Mouse (Mus musculus) megakaryocyte, embryonic 14.5 days (primary cell): ENCODE results near the gene Glipr2. TPM values are rescaled to one million over a fixed set of nuclear protein-coding genes. Genes with fewer than 3 reads are reported as not detected.

Source experiments
- H3K27me3 ChIP-seq: replicated peaks from 2 replicates; pipeline ENCODE3; 2012; ENCODE audit warnings: inconsistent platforms
- H3K36me3 ChIP-seq: replicated peaks from 2 replicates; pipeline ENCODE3; 2012; ENCODE audit warnings: low read length, inconsistent platforms, mixed read lengths
- H3K4me1 ChIP-seq: 2 replicates; pipeline ENCODE4 v1.6.1; 2012; ENCODE audit warnings: inconsistent platforms
- H3K4me3 ChIP-seq: replicated peaks from 2 replicates; pipeline ENCODE3; 2012; ENCODE audit warnings: moderate library complexity, mild to moderate bottlenecking, inconsistent platforms
- H3K9me3 ChIP-seq: 2 replicates; pipeline ENCODE4 v1.6.1; 2012; ENCODE audit warnings: inconsistent platforms
- FLI1 ChIP-seq: IDR thresholded peaks from 2 replicates; pipeline ENCODE4 v1.6.1; 2012; ENCODE audit warnings: low read length, inconsistent platforms, mixed read lengths
- GATA1 ChIP-seq: IDR thresholded peaks from 3 replicates; pipeline ENCODE4 v1.6.1; 2012; ENCODE audit warnings: mixed read lengths, low read length, inconsistent platforms, borderline replicate concordance
- polyA plus RNA-seq: library from polyadenylated mRNA; stranded (reverse); fragments of >175 nt; gene quantifications from 2 replicates; pipeline ENCODE4 v1.2.3, GENCODE M21; 2012; ENCODE audit warnings: low replicate concordance; ENCODE audit not compliant: insufficient read depth

Glipr2 gene
- polyA plus RNA-seq, 1 experiment, result 32.0 TPM

DNA sequence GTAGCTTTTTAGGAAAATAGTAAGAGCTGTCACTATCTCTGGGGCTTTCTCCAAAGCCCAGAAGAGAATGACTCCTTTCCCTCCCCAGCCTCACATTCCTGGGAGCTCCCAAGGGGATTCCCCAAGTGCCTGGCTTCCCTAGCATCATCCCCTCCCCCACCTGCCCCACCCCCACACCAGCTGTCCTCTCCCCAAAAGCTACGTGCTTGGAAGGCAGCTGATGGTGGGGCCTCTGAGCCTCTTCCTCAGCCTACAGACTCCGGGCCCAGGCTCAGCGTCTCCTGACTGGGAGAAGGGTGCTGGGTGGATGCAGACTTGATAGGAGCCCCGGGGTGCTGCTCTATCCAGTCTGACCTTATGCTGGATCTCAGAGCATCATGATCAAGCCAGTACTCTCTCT is 12.2 kb downstream of the Glipr2 start:
- TF ChIP-seq FLI1 (no peak), GATA1 (no peak)
- peaks cover 95% of the 10 kb centered on the region for H3K4me1 ChIP-seq
- no peak overlapping the region for H3K4me3 ChIP-seq
- peaks cover 47% of the 10 kb centered on the region for H3K36me3 ChIP-seq
- no peaks in the 10 kb centered on the region for H3K9me3 ChIP-seq
- H3K27me3 ChIP-seq, result no peaks in the 10 kb centered on the region

DNA sequence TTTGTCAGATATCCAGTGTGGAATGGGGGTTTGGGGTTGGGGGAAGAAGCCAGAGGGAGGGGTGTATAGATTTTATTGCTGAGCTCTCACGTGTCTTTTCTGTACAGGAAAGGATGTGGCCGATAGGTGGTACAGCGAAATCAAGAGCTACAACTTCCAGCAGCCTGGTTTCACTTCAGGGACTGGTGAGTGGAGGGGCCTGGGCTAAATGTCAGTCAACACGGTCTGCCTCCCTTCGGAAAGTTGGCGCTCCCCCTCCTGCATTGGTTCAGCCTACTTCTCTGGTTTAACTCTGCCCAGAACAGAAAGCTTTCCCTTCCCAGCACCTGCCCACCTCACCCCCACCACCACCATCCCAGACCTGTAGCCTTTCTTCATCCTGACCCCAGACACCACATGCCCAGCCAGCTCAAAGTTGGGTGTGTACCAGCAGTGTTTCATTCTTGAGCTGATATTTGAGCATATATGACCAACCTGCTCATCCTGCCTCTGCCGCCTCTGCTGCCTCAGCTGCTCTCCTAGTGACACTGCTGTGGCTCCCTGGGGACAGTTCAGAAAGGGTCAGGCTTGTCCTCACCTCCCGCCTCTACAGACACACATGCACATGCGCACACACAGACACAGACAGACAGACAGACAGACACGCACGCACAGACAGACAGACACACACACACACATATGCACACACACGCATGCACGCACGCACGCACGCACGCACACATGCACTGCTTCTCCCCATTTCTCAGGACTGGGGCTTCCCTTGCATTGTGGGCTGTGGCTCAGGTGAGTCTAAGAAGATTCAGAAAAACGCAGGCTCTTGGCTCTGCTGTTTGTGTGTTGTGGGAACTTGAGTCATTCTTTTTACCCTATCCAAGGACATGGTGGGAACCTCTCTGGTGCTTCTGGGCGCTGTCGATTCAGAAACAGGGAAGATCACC is 13.5 kb downstream of the Glipr2 start:
- TF ChIP-seq FLI1 (no peak), GATA1 (no peak)
- Histone ChIP-seq H3K36me3 (peaks cover 50% of the 10 kb centered on the region), H3K9me3 (no peaks in the 10 kb centered on the region), H3K27me3 (no peaks in the 10 kb centered on the region), H3K4me1 (peaks cover 92% of the 10 kb centered on the region), H3K4me3 (no peak overlapping the region)

DNA sequence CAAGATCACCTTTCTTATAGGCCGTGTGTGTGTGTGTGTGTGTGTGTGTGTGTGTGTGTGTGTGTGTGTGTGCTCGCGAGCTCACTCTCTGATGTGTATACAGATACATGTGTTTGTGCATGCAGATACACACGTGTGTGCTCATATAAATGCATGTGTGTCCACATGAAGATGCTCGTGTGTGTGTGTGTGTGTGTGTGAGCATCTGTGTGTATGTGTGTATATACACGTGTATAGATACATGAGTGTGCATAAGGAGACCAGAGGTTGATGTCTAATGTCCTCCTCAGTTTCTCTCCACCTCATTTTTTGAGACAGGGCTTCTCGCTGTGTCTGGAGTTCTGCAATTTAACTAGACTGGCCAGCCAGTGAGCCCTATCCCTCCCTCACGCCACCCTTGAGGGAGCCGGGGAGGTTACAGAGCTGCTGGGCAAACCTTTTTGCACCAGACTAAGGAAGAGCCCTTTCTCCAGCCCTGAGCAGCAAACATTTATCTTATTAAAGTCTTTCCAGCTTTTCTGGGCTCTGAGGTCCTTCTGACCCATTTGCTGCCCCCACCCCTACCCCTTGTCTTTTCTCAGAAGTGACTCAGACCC is 14.4 kb downstream of the Glipr2 start:
- TF ChIP-seq FLI1 (no peak), GATA1 (no peak)
- H3K36me3 ChIP-seq, result peaks cover 46% of the 10 kb centered on the region
- no peaks in the 10 kb centered on the region for H3K9me3 ChIP-seq
- peaks cover 90% of the 10 kb centered on the region for H3K4me1 ChIP-seq
- H3K27me3 ChIP-seq, result no peaks in the 10 kb centered on the region
- H3K4me3 ChIP-seq, result peak overlapping the region; percentile 82

DNA sequence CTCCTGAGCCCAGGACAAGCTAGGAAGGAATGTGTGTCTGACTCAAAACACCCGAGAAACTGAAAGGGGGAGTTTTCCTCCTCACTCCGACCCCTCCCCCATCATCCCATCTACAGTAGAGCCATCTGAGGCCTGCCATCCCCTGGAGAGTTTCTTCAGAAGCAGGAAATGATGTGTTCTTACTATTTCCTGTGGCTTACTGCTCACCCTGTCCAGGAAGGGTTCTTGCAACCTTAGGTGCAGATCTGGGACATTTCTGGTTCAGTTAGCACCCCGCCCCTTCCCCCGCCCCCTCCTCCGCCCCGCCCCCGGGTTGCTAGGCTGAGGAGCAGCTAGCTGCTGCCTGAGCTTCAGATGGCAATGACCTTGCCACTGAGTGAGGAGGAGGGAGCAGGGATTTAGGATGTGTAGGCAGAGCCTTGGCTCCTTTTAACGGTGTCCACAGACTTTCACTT is 15.0 kb downstream of the Glipr2 start:
- Histone ChIP-seq H3K9me3 (no peaks in the 10 kb centered on the region), H3K27me3 (no peaks in the 10 kb centered on the region), H3K4me3 (peak overlapping the region; percentile 82), H3K36me3 (peaks cover 48% of the 10 kb centered on the region), H3K4me1 (peaks cover 86% of the 10 kb centered on the region)
- TF ChIP-seq GATA1, result no peak
- TF ChIP-seq FLI1, result no peak

DNA sequence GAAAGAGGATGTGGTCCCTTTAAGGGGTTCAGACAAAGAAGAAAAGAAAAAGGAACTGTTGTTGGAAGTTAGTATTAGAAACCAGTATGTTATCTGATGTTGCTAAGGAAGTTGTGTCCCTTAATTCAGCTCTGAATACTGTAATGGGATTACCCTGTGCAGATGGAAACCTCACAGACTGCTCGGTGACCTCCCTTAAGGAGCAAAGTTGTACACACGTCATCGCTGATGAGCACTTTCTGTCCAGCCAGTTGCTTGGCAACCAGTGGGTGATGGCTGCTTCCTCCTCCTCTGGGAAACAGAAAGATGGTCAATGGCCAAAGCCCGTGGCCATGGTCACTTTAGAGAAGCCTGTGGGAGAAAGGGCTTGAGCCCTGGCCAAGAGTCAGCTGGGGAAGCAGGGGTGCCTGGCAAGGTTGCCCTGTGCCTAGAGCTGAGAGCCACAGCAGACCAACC is 16.4 kb downstream of the Glipr2 start:
- H3K4me3 ChIP-seq, result peak overlapping the region; percentile 75
- H3K4me1 ChIP-seq, result peaks cover 86% of the 10 kb centered on the region
- TF ChIP-seq FLI1 (no peak), GATA1 (no peak)
- H3K36me3 ChIP-seq, result peaks cover 51% of the 10 kb centered on the region
- H3K9me3 ChIP-seq, result no peaks in the 10 kb centered on the region
- no peaks in the 10 kb centered on the region for H3K27me3 ChIP-seq

DNA sequence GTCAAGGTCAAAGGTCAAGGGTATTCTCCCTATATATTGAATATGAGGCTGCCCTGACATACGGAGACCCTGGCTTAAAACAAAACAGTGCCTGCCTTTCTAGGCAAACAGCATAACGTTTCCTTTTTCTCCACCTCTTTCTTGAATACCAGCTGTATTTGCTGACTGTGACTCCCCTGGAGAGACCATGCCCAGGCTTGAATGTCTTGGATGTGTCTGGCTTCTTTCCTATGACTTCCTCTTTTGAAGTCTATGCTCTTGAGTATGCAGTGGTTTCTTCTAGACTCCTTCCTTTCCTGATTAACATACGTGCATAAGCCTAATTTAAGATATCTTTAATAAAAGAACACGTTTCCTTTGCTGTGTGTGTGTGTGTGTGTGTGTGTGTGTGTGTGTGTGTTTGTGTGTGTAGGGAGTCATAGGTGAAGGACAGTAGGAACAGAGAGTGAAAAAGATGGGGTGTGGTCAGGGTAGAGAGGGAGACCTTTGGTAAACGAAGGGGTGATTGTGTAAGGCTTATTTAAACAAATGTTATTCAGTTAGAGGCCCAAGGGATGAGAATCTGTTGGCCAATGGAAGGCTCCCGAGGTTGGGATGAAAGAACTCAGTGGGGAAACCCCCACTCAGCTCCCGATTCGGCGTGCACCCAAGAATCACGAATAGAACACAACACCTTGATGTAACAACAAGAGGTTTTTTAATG is 17.9 kb downstream of the Glipr2 start:
- no peaks in the 10 kb centered on the region for H3K9me3 ChIP-seq
- H3K27me3 ChIP-seq, result no peaks in the 10 kb centered on the region
- TF ChIP-seq GATA1, result no peak
- no peak for TF ChIP-seq FLI1
- H3K36me3 ChIP-seq, result peaks cover 60% of the 10 kb centered on the region
- no peak overlapping the region for H3K4me3 ChIP-seq
- H3K4me1 ChIP-seq, result peaks cover 85% of the 10 kb centered on the region

DNA sequence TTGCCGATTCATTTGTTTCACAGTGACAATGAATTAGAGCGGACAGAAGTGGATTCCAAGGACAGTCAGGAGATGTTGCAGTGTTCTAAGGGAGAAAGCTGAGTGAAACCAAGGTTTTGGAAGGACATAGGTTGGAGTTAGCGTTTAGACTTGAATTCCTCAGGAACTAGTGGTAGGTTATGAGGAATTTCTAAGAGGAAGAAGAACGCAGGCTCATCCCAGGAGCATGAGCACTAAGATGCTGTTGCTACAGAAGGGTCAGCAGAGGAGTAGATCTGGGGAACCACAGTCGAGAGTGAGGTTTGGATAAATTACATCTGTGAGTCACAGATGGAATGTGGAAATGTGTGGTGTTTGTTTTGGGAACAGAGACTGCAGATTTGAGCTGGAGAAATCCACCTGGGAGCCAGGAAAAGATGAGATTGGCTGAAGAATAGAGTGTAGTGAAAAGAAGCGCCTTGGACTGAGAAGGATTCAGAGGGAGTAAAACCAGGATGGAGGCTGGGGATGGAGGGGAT is 19.1 kb downstream of the Glipr2 start:
- no peaks in the 10 kb centered on the region for H3K27me3 ChIP-seq
- no peaks in the 10 kb centered on the region for H3K9me3 ChIP-seq
- TF ChIP-seq GATA1 (no peak), FLI1 (no peak)
- peaks cover 59% of the 10 kb centered on the region for H3K36me3 ChIP-seq
- peaks cover 81% of the 10 kb centered on the region for H3K4me1 ChIP-seq
- no peak overlapping the region for H3K4me3 ChIP-seq

DNA sequence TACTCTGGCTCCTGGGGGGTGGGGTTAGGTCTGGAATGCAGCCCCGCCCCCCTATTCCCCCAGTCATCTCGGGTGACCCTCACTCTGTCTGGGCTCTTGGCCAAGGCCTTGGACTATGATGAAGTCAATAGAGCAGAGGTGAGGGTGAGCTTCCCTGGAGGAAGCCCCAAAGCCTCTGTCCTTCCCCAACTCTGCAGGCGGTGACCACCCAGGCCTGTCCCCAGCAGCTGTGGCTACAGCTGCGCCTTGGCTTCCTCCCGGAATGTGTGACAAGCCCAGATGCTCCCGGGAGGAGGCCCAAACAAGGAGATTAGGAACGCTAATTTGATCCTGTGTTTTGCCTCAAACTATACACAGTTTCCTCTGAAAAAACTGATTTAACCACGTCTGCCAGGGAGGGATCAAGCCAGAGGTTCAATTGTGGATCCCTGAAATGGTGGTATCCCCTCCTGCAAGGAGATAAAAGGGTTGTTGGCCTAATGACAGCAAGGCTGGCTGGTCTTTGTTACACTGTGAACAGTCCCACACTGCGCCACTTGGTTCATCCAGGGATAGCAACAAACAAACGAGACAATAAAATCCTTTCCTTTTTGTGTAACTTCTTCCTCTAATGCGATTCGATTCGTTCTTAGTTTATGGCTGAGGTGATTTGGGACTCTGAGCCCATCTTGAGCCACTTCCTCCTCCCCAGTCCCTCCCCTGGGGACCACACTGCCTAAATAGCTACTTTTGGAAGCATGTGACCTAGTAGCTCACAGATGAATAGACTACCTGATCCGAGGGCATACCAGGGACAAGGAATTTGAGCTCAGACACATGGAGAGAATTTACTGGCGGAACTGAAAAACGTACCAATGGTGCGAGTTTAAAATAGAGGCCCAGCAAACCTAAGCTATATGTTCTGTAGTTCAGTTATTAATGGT is 21.6 kb downstream of the Glipr2 start:
- TF ChIP-seq FLI1 (no peak), GATA1 (no peak)
- Histone ChIP-seq H3K4me3 (no peak overlapping the region), H3K27me3 (peaks cover 6% of the 10 kb centered on the region), H3K9me3 (no peaks in the 10 kb centered on the region), H3K36me3 (peaks cover 52% of the 10 kb centered on the region), H3K4me1 (peaks cover 72% of the 10 kb centered on the region)
